Mouse (Mus musculus) neural tube, embryonic 12.5 days (tissue): ENCODE measurements around the gene Aox4. TPM values are rescaled to one million over a fixed set of nuclear protein-coding genes. Genes with fewer than 3 reads are reported as not detected.

Experiments
- ATAC-seq: fragments of 200-750 bp; cut with Nextera tagmentation; 2 replicates; pipeline ENCODE4 v1.8.0; 2017; ENCODE audit warnings: low read depth, mild to moderate bottlenecking, moderate TSS enrichment, moderate library complexity; ENCODE audit not compliant: low FRiP score
- H3K27ac ChIP-seq: fragments of 300-500 bp; sonication (generic); 2 replicates; pipeline ENCODE4 v1.5.1; 2016
- H3K27me3 ChIP-seq: fragments of 300-500 bp; sonication (generic); replicated peaks from 2 replicates; pipeline ENCODE4 v1.6.1; 2016; ENCODE audit warnings: mild to moderate bottlenecking
- H3K36me3 ChIP-seq: fragments of 300-500 bp; sonication (generic); 2 replicates; pipeline ENCODE4 v1.6.1; 2016; ENCODE audit warnings: mild to moderate bottlenecking
- H3K4me1 ChIP-seq: fragments of 300-500 bp; sonication (generic); 2 replicates; pipeline ENCODE4 v1.6.1; 2016
- H3K4me2 ChIP-seq: fragments of 300-500 bp; sonication (generic); replicated peaks from 2 replicates; pipeline ENCODE4 v1.6.1; 2016; ENCODE audit warnings: mild to moderate bottlenecking
- H3K4me3 ChIP-seq: fragments of 300-500 bp; sonication (generic); 2 replicates; pipeline ENCODE4 v1.5.1; 2016
- H3K9ac ChIP-seq: fragments of 300-500 bp; sonication (generic); 2 replicates; pipeline ENCODE4 v1.6.1; 2016; ENCODE audit warnings: mild to moderate bottlenecking
- H3K9me3 ChIP-seq: fragments of 300-500 bp; sonication (generic); 2 replicates; pipeline ENCODE4 v1.6.1; 2016; ENCODE audit warnings: mild to moderate bottlenecking
- WGBS: fragments of 180-500 bp; shearing (Covaris S2); methylation state at CpG from one replicate; pipeline ENCODE4 v1.1.7; 2016; 5-methylcytosine and 5-hydroxymethylcytosine counted together
- polyA plus RNA-seq: library from polyadenylated mRNA; unstranded; fragments of >200 nt; fragmentation: Nextera tagmentation; extraction: Ambion mirVana; gene quantifications from 2 replicates; pipeline ENCODE4 v1.2.1, GENCODE M21; 2016

The Aox4 gene
- polyA plus RNA-seq, 1 experiment from 2014 or later, result 0.22 TPM

DNA sequence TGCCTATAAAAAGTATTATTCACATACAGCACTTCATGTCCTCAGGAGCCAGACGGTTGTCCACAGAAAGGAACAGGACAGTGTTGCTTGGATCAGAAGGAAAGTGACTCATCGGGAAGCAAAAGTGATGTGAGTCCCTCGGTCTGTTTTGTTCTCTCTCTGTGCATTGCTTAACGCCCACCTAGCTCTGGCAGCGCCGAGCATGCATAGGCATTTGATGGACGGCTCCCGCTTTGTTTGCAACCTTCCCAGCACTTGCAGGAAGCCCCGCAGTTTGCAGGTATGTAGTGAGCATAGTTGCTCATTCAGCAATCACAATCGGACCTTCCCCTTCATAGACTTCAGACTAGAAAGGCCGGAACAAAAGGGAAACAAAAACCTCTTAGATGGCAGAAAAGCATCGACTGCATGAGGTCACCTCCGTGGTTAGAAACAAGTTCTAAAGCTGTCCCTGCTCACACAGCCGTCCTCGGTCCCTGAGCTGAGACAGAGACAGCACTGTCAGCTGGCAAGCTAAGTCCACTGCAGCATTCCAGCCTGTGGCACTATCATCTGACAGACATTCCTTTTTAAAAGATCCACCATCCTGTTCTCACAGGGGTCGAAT lies 79.8 kb downstream of the Aox4 start:
- no peaks in the 10 kb centered on the region for H3K36me3 ChIP-seq
- 46% methylated on average over 16 of the region's 16 CpGs for WGBS
- ATAC-seq, result no peak
- H3K9ac ChIP-seq, result no peak overlapping the region
- H3K4me3 ChIP-seq, result no peak overlapping the region
- no peak overlapping the region for H3K4me2 ChIP-seq
- H3K27me3 ChIP-seq, result no peaks in the 10 kb centered on the region
- H3K4me1 ChIP-seq, result no peaks in the 10 kb centered on the region
- H3K27ac ChIP-seq, result no peak overlapping the region
- H3K9me3 ChIP-seq, result no peaks in the 10 kb centered on the region

DNA sequence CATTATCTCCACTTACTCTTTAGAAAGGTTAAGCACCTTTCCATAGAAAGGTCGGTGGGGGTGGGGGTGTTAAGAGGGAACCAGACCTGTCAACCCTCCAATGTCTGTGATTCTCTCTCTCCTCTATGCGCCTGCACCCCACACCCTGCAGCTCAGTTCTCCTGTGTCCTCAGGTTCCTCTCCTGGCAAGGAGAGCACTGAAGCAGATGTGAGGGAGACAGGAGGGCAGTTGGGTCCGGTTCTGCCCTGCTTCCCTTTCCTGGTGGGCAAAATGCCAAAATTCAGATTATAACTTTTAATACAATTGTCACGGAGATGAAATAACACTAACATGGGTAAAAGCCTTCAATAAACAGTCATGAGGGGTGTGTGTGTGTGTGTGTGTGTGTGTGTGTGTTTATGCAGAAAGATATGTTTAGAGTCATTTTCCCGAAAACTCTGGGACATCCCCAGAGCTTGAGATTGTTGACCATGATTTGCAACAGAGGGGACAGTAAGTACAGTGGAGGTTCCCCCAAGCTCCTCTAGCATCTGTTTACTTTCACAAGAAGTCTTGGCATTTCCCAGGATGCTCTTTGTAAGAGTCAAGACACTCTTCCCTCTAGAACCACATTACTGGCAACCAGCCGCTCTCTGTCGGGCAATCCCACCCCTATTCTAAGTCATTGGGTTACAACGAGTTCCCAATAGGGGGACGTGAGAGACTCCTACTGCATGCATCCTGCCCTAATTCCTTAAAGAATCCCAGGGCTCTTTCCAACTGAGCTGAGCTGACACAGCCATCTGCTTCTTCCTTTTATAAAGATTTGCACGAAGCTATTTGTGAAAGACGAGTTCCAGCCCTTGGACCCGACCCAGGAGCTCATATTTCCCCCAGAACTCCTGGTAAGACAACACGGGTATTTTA lies 81.5 kb downstream of the Aox4 start:
- H3K4me3 ChIP-seq, result no peak overlapping the region
- WGBS, result 76% methylated on average over 13 of the region's 13 CpGs
- no peak overlapping the region for H3K4me2 ChIP-seq
- H3K27ac ChIP-seq, result no peak overlapping the region
- no peaks in the 10 kb centered on the region for H3K27me3 ChIP-seq
- H3K36me3 ChIP-seq, result no peaks in the 10 kb centered on the region
- ATAC-seq, result no peak
- no peaks in the 10 kb centered on the region for H3K9me3 ChIP-seq
- no peaks in the 10 kb centered on the region for H3K4me1 ChIP-seq
- H3K9ac ChIP-seq, result no peak overlapping the region

DNA sequence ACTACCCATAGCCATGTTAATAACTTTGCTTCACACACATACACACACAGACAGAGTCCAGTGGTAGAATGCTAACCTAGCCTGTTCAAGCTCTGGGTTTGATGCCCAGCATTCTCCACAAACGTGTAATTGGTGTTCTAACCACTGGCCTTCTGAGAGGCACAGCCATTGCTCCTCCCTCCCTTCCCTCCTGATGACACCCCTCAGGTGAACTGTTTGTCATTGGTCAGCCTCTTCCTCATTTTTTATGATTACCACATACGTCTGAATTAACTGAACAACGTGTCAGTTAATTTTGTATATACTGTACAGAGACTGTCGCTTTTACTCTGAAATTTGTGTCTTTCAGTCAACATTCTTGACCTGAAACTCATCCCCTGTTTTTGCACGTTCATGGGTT lies 84.5 kb downstream of the Aox4 start:
- H3K4me2 ChIP-seq, result no peak overlapping the region
- H3K4me3 ChIP-seq, result no peak overlapping the region
- H3K27me3 ChIP-seq, result no peaks in the 10 kb centered on the region
- no peaks in the 10 kb centered on the region for H3K4me1 ChIP-seq
- no peak overlapping the region for H3K27ac ChIP-seq
- no peaks in the 10 kb centered on the region for H3K9me3 ChIP-seq
- no peaks in the 10 kb centered on the region for H3K36me3 ChIP-seq
- WGBS, result 84% methylated on average over 5 of the region's 5 CpGs
- H3K9ac ChIP-seq, result no peak overlapping the region
- no peak for ATAC-seq

DNA sequence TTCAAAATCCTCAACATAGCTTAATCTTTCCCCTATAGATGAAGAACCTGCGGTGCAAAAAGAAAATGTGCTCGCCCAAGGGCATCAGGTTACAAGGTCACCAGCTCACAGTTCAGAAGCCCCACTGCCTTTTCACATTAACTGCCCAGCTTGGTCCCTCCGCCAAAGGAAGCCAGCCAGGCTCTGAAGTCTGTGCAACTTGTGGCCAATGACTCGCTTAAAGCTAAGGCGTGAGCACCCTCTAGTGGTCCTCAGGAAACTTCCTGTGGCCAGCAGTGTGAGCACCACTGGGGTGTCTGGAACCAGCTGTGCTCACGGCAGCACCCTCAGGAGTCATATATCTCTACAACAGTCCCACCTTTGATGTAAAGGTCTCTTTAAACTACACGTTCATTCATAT lies 86.1 kb downstream of the Aox4 start:
- H3K36me3 ChIP-seq, result no peaks in the 10 kb centered on the region
- no peaks in the 10 kb centered on the region for H3K4me1 ChIP-seq
- no peak overlapping the region for H3K4me3 ChIP-seq
- H3K27me3 ChIP-seq, result no peaks in the 10 kb centered on the region
- no peak overlapping the region for H3K9ac ChIP-seq
- no peaks in the 10 kb centered on the region for H3K9me3 ChIP-seq
- H3K27ac ChIP-seq, result no peak overlapping the region
- WGBS, result 2% methylated on average over 7 of the region's 7 CpGs
- peak; percentile 70; the same call in 1 of the 2 replicates for ATAC-seq
- H3K4me2 ChIP-seq, result no peak overlapping the region

DNA sequence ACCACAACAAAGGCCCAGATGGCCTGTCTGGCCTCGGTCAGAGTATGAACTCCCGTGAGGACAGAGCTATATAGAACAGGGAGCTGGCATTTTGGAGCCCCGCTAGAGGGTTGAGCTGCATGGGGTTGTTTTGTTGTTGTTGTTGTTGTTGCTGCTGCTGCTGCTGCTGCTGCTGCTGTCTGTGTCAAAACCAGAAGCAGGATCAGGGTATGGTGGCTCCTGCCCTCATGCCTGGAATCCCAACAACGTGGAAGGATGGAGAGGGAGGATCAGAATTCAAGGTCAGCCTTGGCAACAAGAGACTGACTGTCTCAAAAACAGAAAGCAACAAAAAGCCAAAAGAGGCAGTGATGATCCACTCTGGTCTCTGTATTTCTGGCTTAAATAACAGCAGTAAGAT lies 86.6 kb downstream of the Aox4 start:
- no peak overlapping the region for H3K4me3 ChIP-seq
- 48% methylated on average over 4 of the region's 4 CpGs for WGBS

DNA sequence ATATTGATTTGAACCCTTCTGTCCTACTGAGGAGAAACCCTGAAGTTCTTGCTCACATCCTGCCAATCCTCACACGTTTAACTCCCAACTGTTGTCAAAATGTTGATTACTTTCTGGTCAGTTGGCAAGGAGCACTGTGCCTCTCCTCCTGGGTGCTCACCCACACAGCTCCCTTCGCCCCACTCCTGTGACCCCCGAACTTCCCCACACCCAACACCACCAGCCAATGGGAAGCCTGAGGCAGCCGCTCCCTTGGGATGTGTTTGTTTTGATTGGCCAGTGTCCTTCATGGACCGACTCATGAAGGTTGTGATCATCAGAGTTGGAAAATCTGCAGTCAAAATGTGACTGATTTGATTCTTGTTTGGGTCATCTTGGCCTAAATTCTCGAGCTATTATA lies 88.2 kb downstream of the Aox4 start:
- H3K4me3 ChIP-seq, result no peak overlapping the region
- no peaks in the 10 kb centered on the region for H3K9me3 ChIP-seq
- no peak overlapping the region for H3K27ac ChIP-seq
- 78% methylated on average over 6 of the region's 6 CpGs for WGBS
- no peaks in the 10 kb centered on the region for H3K36me3 ChIP-seq
- no peaks in the 10 kb centered on the region for H3K27me3 ChIP-seq
- H3K4me2 ChIP-seq, result no peak overlapping the region
- ATAC-seq, result no peak
- H3K4me1 ChIP-seq, result no peaks in the 10 kb centered on the region
- no peak overlapping the region for H3K9ac ChIP-seq

More for the DNA sequence above, 86.6 kb downstream of the Aox4 start:
- no peak overlapping the region for H3K27ac ChIP-seq
- H3K27me3 ChIP-seq, result no peaks in the 10 kb centered on the region
- no peaks in the 10 kb centered on the region for H3K36me3 ChIP-seq
- ATAC-seq, result no peak
- no peaks in the 10 kb centered on the region for H3K4me1 ChIP-seq
- no peak overlapping the region for H3K4me2 ChIP-seq
- no peak overlapping the region for H3K9ac ChIP-seq
- H3K9me3 ChIP-seq, result no peaks in the 10 kb centered on the region

DNA sequence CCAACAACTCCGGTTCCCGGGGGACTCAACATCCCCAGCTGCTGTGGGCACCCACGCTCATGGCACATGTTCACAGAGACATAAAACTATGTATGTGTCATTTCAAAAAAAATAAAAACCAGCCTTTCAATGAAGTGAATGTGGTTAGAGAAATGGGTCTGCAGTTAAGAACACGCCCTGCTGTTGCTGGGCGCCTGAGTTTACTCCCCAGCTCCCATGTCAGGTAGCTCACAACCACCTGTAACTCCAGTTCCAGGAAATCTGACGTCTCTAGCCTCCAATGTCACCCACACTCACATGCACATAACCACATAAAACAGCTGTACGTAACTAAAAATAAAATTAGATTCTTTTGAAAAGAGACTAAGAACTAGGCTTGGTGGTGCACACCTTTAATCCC lies 90.9 kb downstream of the Aox4 start:
- no peaks in the 10 kb centered on the region for H3K27me3 ChIP-seq
- H3K36me3 ChIP-seq, result no peaks in the 10 kb centered on the region
- H3K9ac ChIP-seq, result no peak overlapping the region
- H3K4me2 ChIP-seq, result no peak overlapping the region
- no peak overlapping the region for H3K4me3 ChIP-seq
- no peaks in the 10 kb centered on the region for H3K9me3 ChIP-seq
- no peak for ATAC-seq
- no peak overlapping the region for H3K27ac ChIP-seq
- no peaks in the 10 kb centered on the region for H3K4me1 ChIP-seq
- WGBS, result 93% methylated on average over 7 of the region's 7 CpGs

DNA sequence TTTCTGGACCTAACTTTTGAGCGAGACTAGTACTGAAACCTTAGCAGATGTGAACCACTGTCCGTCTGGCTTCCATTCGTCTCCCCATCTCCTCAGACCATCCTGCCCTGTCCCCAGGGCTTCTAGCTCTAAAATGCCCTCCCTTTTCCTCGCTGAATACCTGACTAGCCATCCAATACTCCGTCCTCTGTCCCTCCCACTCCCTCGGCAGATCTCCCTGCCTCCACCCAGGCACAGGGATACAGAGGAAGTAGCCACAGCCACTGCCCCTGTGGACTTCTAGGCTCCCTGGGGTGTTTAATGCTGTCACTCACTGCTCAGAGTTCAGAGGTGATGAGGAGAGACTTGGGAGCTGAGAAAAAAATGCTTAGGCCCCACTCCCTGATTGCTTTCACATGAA lies 91.8 kb downstream of the Aox4 start:
- H3K9ac ChIP-seq, result no peak overlapping the region
- WGBS, result 70% methylated on average over 6 of the region's 6 CpGs
- H3K9me3 ChIP-seq, result no peaks in the 10 kb centered on the region
- H3K4me2 ChIP-seq, result no peak overlapping the region
- H3K4me1 ChIP-seq, result no peaks in the 10 kb centered on the region
- no peak for ATAC-seq
- H3K36me3 ChIP-seq, result no peaks in the 10 kb centered on the region
- H3K4me3 ChIP-seq, result no peak overlapping the region
- no peak overlapping the region for H3K27ac ChIP-seq
- H3K27me3 ChIP-seq, result no peaks in the 10 kb centered on the region

DNA sequence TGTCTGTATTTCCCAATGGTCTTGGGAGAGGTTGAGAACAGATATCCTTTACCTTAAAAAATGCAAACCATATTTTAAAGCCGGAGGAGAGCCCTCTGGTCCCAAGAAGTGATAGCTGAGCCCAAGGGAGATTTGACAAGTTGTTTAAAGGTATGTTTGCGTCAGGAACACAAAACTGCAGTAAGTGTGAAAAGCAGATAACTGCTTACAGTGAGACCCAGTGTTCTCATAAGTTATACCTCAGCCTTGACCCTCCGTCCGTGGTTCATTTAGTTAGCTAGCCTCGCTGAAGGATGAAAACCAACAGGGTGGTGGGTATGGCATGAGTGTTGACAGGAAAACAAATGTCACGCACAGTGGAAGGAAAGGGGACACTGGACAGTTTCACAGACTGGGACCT lies 92.8 kb downstream of the Aox4 start:
- H3K4me2 ChIP-seq, result no peak overlapping the region

DNA sequence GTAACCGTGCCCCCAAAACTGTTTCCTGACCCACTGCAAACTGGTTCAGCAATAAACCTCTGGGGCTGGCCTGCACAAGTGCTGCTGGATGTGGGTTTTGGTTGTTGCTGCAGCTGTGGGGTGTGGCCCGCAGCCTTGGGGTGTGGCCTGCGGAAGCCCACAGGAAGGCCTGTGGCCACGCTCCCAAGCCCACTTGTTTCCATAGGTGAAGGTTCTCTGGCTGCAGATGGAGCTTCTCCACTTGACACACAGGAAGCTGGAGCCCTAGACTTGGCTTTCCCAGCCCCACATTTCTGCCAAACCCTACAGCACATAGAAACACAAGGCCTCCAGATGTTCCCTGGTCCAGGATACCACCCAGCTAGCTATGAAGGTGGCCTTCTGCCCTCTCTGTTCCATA lies 93.5 kb downstream of the Aox4 start:
- Histone ChIP-seq H3K4me2 (no peak overlapping the region), H3K9ac (no peak overlapping the region), H3K4me1 (no peaks in the 10 kb centered on the region), H3K27ac (no peak overlapping the region), H3K36me3 (no peaks in the 10 kb centered on the region), H3K4me3 (no peak overlapping the region), H3K9me3 (no peaks in the 10 kb centered on the region), H3K27me3 (no peaks in the 10 kb centered on the region)
- 77% methylated on average over 4 of the region's 4 CpGs for WGBS
- no peak for ATAC-seq

More for the DNA sequence above, 92.8 kb downstream of the Aox4 start:
- Histone ChIP-seq H3K9ac (no peak overlapping the region), H3K4me3 (no peak overlapping the region), H3K4me1 (no peaks in the 10 kb centered on the region), H3K27ac (no peak overlapping the region), H3K36me3 (no peaks in the 10 kb centered on the region), H3K27me3 (no peaks in the 10 kb centered on the region), H3K9me3 (no peaks in the 10 kb centered on the region)
- no peak for ATAC-seq
- WGBS, result 92% methylated on average over 6 of the region's 6 CpGs

DNA sequence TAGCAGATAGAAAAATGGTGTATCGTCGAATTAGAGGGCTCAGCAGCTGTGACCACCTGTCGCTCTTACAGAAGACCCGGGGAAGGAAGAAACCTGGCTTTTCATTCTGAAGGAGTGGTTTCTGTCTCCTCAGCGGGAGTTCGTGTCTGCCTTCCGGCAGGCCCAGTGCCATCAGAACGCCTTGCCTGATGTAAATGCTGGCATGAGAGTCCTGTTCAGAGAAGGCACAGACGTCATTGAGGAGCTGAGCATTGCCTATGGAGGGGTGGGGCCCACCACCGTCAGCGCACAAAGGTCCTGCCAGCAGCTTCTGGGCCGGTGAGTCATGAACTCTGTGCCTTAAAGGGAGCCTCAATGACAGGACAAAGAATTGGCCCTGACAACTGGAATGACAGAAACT lies 94.1 kb downstream of the Aox4 start:
- no peak overlapping the region for H3K4me3 ChIP-seq
- no peaks in the 10 kb centered on the region for H3K9me3 ChIP-seq
- no peaks in the 10 kb centered on the region for H3K27me3 ChIP-seq
- no peak overlapping the region for H3K9ac ChIP-seq
- no peaks in the 10 kb centered on the region for H3K36me3 ChIP-seq
- no peak overlapping the region for H3K27ac ChIP-seq
- no peaks in the 10 kb centered on the region for H3K4me1 ChIP-seq
- ATAC-seq, result no peak
- H3K4me2 ChIP-seq, result no peak overlapping the region
- 61% methylated on average over 12 of the region's 12 CpGs for WGBS

DNA sequence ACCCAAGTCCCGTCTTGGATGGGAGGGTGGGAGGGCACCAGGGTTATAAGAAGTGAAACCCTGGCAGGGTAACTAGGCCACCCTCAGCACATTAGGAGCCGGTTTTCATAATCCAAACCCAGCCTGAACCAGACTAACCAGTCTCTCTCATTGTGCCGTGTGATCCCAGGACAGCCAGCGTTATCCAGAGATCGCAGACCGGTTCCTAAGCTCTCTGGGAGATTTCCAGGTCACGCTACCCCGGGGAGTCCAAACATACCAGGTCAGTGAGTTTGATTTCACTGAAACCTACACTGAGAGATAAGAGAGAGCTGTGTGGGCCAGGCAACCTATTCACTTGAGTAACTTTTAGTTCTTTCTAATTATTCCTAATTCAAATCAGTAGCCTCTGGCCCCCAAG lies 97.0 kb downstream of the Aox4 start:
- Histone ChIP-seq H3K4me2 (no peak overlapping the region), H3K4me1 (no peaks in the 10 kb centered on the region), H3K27me3 (no peaks in the 10 kb centered on the region), H3K27ac (no peak overlapping the region), H3K9me3 (no peaks in the 10 kb centered on the region), H3K9ac (no peak overlapping the region), H3K36me3 (no peaks in the 10 kb centered on the region), H3K4me3 (no peak overlapping the region)
- WGBS, result 93% methylated on average over 8 of the region's 8 CpGs
- ATAC-seq, result no peak

DNA sequence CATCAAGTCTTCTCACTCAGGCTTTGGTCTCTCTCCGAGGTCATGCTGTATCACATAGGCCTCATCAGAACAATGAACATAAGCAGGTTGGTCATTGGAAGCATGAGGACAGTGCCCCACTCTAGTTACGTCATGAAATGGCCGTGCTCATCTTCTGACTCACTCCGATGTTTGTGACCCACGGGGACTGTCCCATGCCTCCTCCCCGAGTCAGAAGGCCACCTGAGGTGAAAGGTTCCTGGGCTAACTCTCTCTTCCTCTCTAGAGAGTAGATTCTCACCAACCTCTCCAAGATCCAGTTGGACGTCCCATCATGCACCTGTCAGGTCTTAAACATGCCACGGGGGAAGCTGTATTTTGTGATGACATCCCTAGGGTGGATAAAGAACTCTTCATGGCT lies 98.4 kb downstream of the Aox4 start:
- Histone ChIP-seq H3K9me3 (no peaks in the 10 kb centered on the region), H3K27ac (no peak overlapping the region), H3K4me2 (no peak overlapping the region), H3K9ac (no peak overlapping the region), H3K4me3 (no peak overlapping the region), H3K27me3 (no peaks in the 10 kb centered on the region), H3K4me1 (no peaks in the 10 kb centered on the region), H3K36me3 (no peaks in the 10 kb centered on the region)
- 87% methylated on average over 8 of the region's 8 CpGs for WGBS
- ATAC-seq, result no peak
